Mouse (Mus musculus) hindbrain, embryonic 15.5 days (tissue): ENCODE data around the gene Mfsd6. TPM values are rescaled to one million over a fixed set of nuclear protein-coding genes. Genes with fewer than 3 reads are reported as not detected.
A peak's percentile ranks its signal among the peaks of the same experiment; 100 is the strongest.

Experiments used
- ATAC-seq: fragments of 200-750 bp; cut with Nextera tagmentation; 2 replicates; pipeline ENCODE4 v1.8.0; 2017; ENCODE audit warnings: low read depth, moderate number of reproducible peaks, moderate TSS enrichment; ENCODE audit not compliant: low FRiP score
- H3K27ac ChIP-seq: fragments of 300-500 bp; sonication (generic); replicated peaks from 2 replicates; pipeline ENCODE4 v1.5.1; 2015; ENCODE audit warnings: mild to moderate bottlenecking, inconsistent platforms
- H3K27me3 ChIP-seq: fragments of 300-500 bp; sonication (generic); 2 replicates; pipeline ENCODE4 v1.6.1; 2015; ENCODE audit warnings: control low read depth, inconsistent platforms
- H3K36me3 ChIP-seq: fragments of 300-500 bp; sonication (generic); 2 replicates; pipeline ENCODE4 v1.6.1; 2015; ENCODE audit warnings: control low read depth, inconsistent platforms
- H3K4me1 ChIP-seq: fragments of 300-500 bp; sonication (generic); replicated peaks from 2 replicates; pipeline ENCODE4 v1.6.1; 2015; ENCODE audit warnings: control low read depth, inconsistent platforms
- H3K4me2 ChIP-seq: fragments of 300-500 bp; sonication (generic); 2 replicates; pipeline ENCODE4 v1.6.1; 2015; ENCODE audit warnings: moderate library complexity, mild to moderate bottlenecking, inconsistent platforms
- H3K4me3 ChIP-seq: fragments of 300-500 bp; sonication (generic); 2 replicates; pipeline ENCODE4 v1.5.1; 2015; ENCODE audit warnings: mild to moderate bottlenecking, inconsistent platforms
- H3K9ac ChIP-seq: fragments of 300-500 bp; sonication (generic); 2 replicates; pipeline ENCODE4 v1.6.1; 2015; ENCODE audit warnings: inconsistent platforms
- H3K9me3 ChIP-seq: fragments of 300-500 bp; sonication (generic); 2 replicates; pipeline ENCODE4 v1.6.1; 2016; ENCODE audit warnings: control low read depth, inconsistent platforms
- WGBS: fragments of 180-500 bp; shearing (Covaris S2); methylation state at CpG from one replicate; pipeline ENCODE4 v1.1.7; 2015; 5-methylcytosine and 5-hydroxymethylcytosine counted together
- polyA plus RNA-seq: library from polyadenylated mRNA; unstranded; fragments of >200 nt; fragmentation: Nextera tagmentation; extraction: Ambion mirVana; gene quantifications from 2 replicates; pipeline ENCODE4 v1.2.1, GENCODE M21; 2015

Mfsd6 gene
- 12.2 and 12.8 TPM in 2 replicates for polyA plus RNA-seq

GRCm38 (mm10) chr1:52727056-52727900 lies at the start of gene Mfsd6:
Gene Mfsd6, minus strand, starts transcription at chr1:52727462.
- peak within 1 kb of the TSS; percentile 96 for H3K27ac ChIP-seq
- no peaks in the 10 kb centered on the region for H3K27me3 ChIP-seq
- H3K4me2 ChIP-seq: peak within 1 kb of the TSS; percentile 78
- ATAC-seq: peak; percentile 80
- no peaks in the 10 kb centered on the region for H3K36me3 ChIP-seq
- H3K4me3 ChIP-seq: peak within 1 kb of the TSS; percentile 84
- peak within 1 kb of the TSS; percentile 92 for H3K9ac ChIP-seq
- H3K4me1 ChIP-seq: peaks cover 17% of the 10 kb centered on the region; the same call in 1 of the 2 replicates
- 2% methylated on average over 41 of the region's 63 CpGs for WGBS
- no peaks in the 10 kb centered on the region for H3K9me3 ChIP-seq

DNA sequence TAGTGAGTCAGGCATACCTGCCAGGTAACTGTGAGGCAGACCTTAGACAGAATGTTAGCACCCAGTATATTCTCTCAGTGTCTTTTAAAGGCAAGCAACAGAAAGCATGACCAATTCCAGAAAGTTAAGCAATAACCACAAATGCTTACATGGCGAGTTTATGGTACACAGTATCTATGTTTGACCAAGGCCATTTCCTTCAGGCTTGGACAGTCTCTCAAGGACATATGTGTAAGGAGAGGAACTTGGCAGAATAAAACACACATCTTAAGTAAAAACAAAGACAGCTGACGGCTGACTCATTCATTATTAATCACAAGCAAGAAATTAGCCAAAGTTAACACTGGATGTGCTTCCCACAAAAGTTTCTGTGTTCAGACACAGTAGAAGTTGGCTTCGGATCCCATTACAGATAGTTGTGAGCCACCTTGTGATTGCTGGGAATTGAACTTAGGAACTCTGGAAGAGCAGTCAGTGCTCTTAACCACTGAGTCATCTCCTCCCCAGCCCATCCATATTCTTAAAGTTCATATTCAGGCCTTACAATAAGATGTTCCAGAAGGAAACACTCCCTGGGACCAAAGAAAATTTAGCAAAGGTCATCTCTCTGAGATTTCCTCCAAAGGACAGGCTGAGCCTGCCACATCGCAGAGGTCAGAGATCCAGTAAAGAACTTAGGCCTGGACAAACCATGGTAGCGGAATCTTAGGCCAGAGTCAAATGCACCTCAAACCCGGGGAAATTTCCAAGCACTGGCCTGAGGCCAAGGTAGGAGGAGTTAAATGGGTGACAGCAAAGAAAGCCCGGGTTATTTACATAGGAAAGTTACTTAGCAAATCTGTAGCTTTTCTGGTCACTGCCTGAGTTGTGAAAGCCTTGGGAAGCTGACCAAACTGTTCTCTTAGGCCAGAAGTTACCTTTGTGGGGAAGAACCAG lies 38.2 kb upstream of the Mfsd6 start:
- Histone ChIP-seq H3K4me1 (no peaks in the 10 kb centered on the region), H3K4me3 (no peak overlapping the region), H3K27me3 (no peaks in the 10 kb centered on the region), H3K36me3 (no peaks in the 10 kb centered on the region), H3K9ac (no peak overlapping the region), H3K27ac (no peak overlapping the region), H3K9me3 (no peaks in the 10 kb centered on the region), H3K4me2 (no peak overlapping the region)
- 72% methylated on average over 7 of the region's 7 CpGs for WGBS
- ATAC-seq: no peak

- Histone ChIP-seq H3K4me2 (no peak overlapping the region), H3K4me3 (no peak overlapping the region), H3K9me3 (no peaks in the 10 kb centered on the region), H3K27me3 (no peaks in the 10 kb centered on the region), H3K27ac (no peak overlapping the region), H3K4me1 (no peaks in the 10 kb centered on the region), H3K36me3 (no peaks in the 10 kb centered on the region), H3K9ac (no peak overlapping the region)
- WGBS: 62% methylated on average over 4 of the region's 4 CpGs
- no peak for ATAC-seq
Observed at GRCm38 (mm10) chr1:52763894-52764809, 36.9 kb upstream of the Mfsd6 start.

DNA sequence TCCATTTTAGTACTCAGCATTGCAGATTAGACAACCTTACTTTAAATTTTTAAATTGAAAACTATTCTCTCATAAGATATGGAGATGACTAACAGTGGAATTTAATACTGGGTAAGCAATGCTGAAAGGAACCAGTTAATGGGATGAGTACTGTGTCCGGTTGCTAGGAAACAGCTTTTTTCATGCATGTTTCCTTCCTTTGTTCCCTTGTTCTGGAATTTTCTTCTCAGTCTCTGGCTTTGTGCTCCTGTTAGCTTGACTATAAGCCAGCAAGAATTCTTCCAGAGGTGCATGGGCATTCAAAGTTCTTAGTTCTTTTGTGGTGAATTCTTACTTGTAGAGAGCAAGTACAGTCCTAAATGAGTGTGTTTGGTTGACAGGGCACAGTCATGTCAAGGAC lies 30.9 kb upstream of the Mfsd6 start:
- Histone ChIP-seq H3K4me2 (no peak overlapping the region), H3K36me3 (no peaks in the 10 kb centered on the region), H3K9me3 (no peaks in the 10 kb centered on the region), H3K9ac (no peak overlapping the region), H3K27me3 (no peaks in the 10 kb centered on the region), H3K27ac (no peak overlapping the region), H3K4me1 (no peaks in the 10 kb centered on the region), H3K4me3 (no peak overlapping the region)
- WGBS: 38% methylated on average over 1 of the region's 1 CpGs
- ATAC-seq: no peak

- H3K4me1 ChIP-seq: no peaks in the 10 kb centered on the region
- no peak overlapping the region for H3K4me2 ChIP-seq
- no peak overlapping the region for H3K9ac ChIP-seq
- no peaks in the 10 kb centered on the region for H3K9me3 ChIP-seq
- no peaks in the 10 kb centered on the region for H3K27me3 ChIP-seq
- no peak for ATAC-seq
- H3K27ac ChIP-seq: no peak overlapping the region
- no peaks in the 10 kb centered on the region for H3K36me3 ChIP-seq
- 94% methylated on average over 1 of the region's 1 CpGs for WGBS
- no peak overlapping the region for H3K4me3 ChIP-seq
Observed at GRCm38 (mm10) chr1:52754331-52754730, 27.1 kb upstream of the Mfsd6 start.

GRCm38 (mm10) chr1:52753828-52754227 lies 26.6 kb upstream of the Mfsd6 start:
- H3K36me3 ChIP-seq: no peaks in the 10 kb centered on the region
- H3K4me2 ChIP-seq: no peak overlapping the region
- 81% methylated on average over 2 of the region's 2 CpGs for WGBS
- H3K9ac ChIP-seq: no peak overlapping the region
- H3K27me3 ChIP-seq: no peaks in the 10 kb centered on the region
- H3K4me1 ChIP-seq: no peaks in the 10 kb centered on the region
- H3K27ac ChIP-seq: no peak overlapping the region
- no peak for ATAC-seq
- no peak overlapping the region for H3K4me3 ChIP-seq
- no peaks in the 10 kb centered on the region for H3K9me3 ChIP-seq

- WGBS: 70% methylated on average over 3 of the region's 3 CpGs
- Histone ChIP-seq H3K27ac (no peak overlapping the region), H3K4me3 (no peak overlapping the region)
Observed at GRCm38 (mm10) chr1:52752706-52753105, 25.4 kb upstream of the Mfsd6 start.

GRCm38 (mm10) chr1:52751634-52752033 lies 24.4 kb upstream of the Mfsd6 start:
- H3K9ac ChIP-seq: no peak overlapping the region
- WGBS: 80% methylated on average over 1 of the region's 1 CpGs
- no peak for ATAC-seq
- no peak overlapping the region for H3K27ac ChIP-seq
- H3K4me2 ChIP-seq: no peak overlapping the region
- H3K27me3 ChIP-seq: no peaks in the 10 kb centered on the region
- no peaks in the 10 kb centered on the region for H3K4me1 ChIP-seq
- H3K36me3 ChIP-seq: no peaks in the 10 kb centered on the region
- H3K4me3 ChIP-seq: no peak overlapping the region
- no peaks in the 10 kb centered on the region for H3K9me3 ChIP-seq

More at GRCm38 (mm10) chr1:52752706-52753105, 25.4 kb upstream of the Mfsd6 start:
- H3K36me3 ChIP-seq: no peaks in the 10 kb centered on the region
- no peaks in the 10 kb centered on the region for H3K27me3 ChIP-seq
- no peak for ATAC-seq
- H3K4me2 ChIP-seq: no peak overlapping the region
- H3K9ac ChIP-seq: no peak overlapping the region
- no peaks in the 10 kb centered on the region for H3K9me3 ChIP-seq
- no peaks in the 10 kb centered on the region for H3K4me1 ChIP-seq

DNA sequence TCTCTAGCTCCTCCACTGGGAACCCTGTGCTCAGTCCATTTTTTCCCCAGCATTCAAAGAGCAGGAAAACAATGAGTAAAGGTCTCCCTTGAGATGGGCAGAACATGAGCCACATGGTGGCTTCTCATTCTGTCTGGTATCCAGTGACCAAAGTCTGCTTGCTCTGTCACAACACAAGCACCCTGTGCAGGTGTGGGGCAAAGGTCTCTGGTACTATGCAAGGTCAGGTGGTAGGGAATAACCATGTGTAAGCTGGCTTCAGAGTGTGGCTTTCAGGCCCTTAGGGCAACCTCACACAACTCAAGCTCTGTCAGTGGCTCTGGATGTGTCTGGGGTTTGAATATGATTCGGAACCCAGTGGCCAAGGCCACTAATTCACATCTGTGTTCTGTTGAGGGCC lies 22.7 kb upstream of the Mfsd6 start:
- Histone ChIP-seq H3K9me3 (no peaks in the 10 kb centered on the region), H3K4me1 (no peaks in the 10 kb centered on the region), H3K4me2 (no peak overlapping the region), H3K36me3 (no peaks in the 10 kb centered on the region), H3K9ac (no peak overlapping the region), H3K27me3 (no peaks in the 10 kb centered on the region), H3K27ac (no peak overlapping the region), H3K4me3 (no peak overlapping the region)
- WGBS: 92% methylated on average over 1 of the region's 1 CpGs
- ATAC-seq: no peak

GRCm38 (mm10) chr1:52748260-52748659 lies 21.0 kb upstream of the Mfsd6 start:
- no peak for ATAC-seq
- H3K36me3 ChIP-seq: no peaks in the 10 kb centered on the region
- H3K9ac ChIP-seq: no peak overlapping the region
- no peak overlapping the region for H3K27ac ChIP-seq
- 29% methylated on average over 3 of the region's 3 CpGs for WGBS
- H3K27me3 ChIP-seq: no peaks in the 10 kb centered on the region
- H3K4me3 ChIP-seq: no peak overlapping the region
- no peak overlapping the region for H3K4me2 ChIP-seq
- no peaks in the 10 kb centered on the region for H3K4me1 ChIP-seq
- H3K9me3 ChIP-seq: no peaks in the 10 kb centered on the region

DNA sequence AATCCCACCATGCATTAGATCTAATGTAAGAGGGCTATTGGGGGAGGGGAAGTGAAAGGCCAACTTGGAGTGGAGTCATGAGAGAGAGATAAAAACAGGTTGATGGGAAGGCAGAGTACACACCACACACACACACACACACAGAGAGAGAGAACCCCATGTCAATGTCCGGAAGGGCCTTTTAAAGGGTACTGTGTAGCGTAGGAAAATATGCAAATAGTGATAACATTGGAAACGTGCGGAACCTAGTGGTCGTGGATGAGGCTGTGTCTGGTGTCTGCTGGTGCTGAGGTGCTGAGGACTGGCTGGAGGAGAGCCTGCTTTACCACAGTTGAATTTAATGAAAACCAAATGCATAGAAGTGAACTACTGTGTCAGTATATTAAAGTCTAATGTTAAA lies 15.3 kb upstream of the Mfsd6 start:
- H3K27me3 ChIP-seq: no peaks in the 10 kb centered on the region
- WGBS: 83% methylated on average over 5 of the region's 5 CpGs
- H3K9ac ChIP-seq: no peak overlapping the region
- H3K36me3 ChIP-seq: no peaks in the 10 kb centered on the region
- no peak overlapping the region for H3K27ac ChIP-seq
- ATAC-seq: no peak
- H3K4me3 ChIP-seq: no peak overlapping the region
- H3K9me3 ChIP-seq: no peaks in the 10 kb centered on the region
- no peaks in the 10 kb centered on the region for H3K4me1 ChIP-seq
- no peak overlapping the region for H3K4me2 ChIP-seq
